Mouse (Mus musculus) midbrain, embryonic 14.5 days (tissue): ENCODE results near the gene Dst. TPM values are rescaled to one million over a fixed set of nuclear protein-coding genes. Genes with fewer than 3 reads are reported as not detected.

Experiments
- ATAC-seq: fragments of 200-750 bp; cut with Nextera tagmentation; 2 replicates; pipeline ENCODE4 v1.8.0; 2017; ENCODE audit warnings: moderate number of reproducible peaks, moderate library complexity; ENCODE audit not compliant: low FRiP score, low TSS enrichment
- DNase-seq: peaks from one replicate; pipeline ENCODE4 v3.0.0-alpha.2; 2015
- H3K27ac ChIP-seq: fragments of 300-500 bp; sonication (generic); replicated peaks from 2 replicates; pipeline ENCODE4 v1.5.1; 2014; ENCODE audit warnings: mild to moderate bottlenecking, low read depth, low read length, moderate library complexity
- H3K27me3 ChIP-seq: fragments of 300-500 bp; sonication (generic); 2 replicates; pipeline ENCODE4 v1.6.1; 2014; ENCODE audit warnings: low read length, control low read depth, mixed read lengths; ENCODE audit not compliant: control insufficient read depth, insufficient read depth
- H3K36me3 ChIP-seq: fragments of 300-500 bp; sonication (generic); 2 replicates; pipeline ENCODE4 v1.6.1; 2014; ENCODE audit warnings: low read length, control low read depth; ENCODE audit not compliant: control insufficient read depth, insufficient read depth
- H3K4me1 ChIP-seq: fragments of 300-500 bp; sonication (generic); 2 replicates; pipeline ENCODE4 v1.6.1; 2014; ENCODE audit warnings: mild to moderate bottlenecking, antibody characterized with exemption, low read length, control low read depth; ENCODE audit not compliant: control insufficient read depth, insufficient read depth
- H3K4me2 ChIP-seq: fragments of 300-500 bp; sonication (generic); 2 replicates; pipeline ENCODE4 v1.6.1; 2014; ENCODE audit warnings: mild to moderate bottlenecking, low read length, moderate library complexity
- H3K4me3 ChIP-seq: fragments of 300-500 bp; sonication (generic); replicated peaks from 2 replicates; pipeline ENCODE4 v1.5.1; 2014; ENCODE audit warnings: low read depth, low read length
- H3K9ac ChIP-seq: fragments of 300-500 bp; sonication (generic); replicated peaks from 2 replicates; pipeline ENCODE4 v1.6.1; 2014; ENCODE audit warnings: mild to moderate bottlenecking, low read length, moderate library complexity
- H3K9me3 ChIP-seq: fragments of 300-500 bp; sonication (generic); 2 replicates; pipeline ENCODE4 v1.6.1; 2016; ENCODE audit warnings: low read length, control low read depth, mixed read lengths; ENCODE audit not compliant: control insufficient read depth
- WGBS: fragments of 180-500 bp; shearing (Covaris S2); extraction: QIAGEN DNeasy Blood & Tissue Kit; methylation state at CpG from one replicate; pipeline ENCODE4 v1.1.7; 2014; 5-methylcytosine and 5-hydroxymethylcytosine counted together
- polyA plus RNA-seq: library from polyadenylated mRNA; unstranded; fragments of >200 nt; fragmentation: Nextera tagmentation; extraction: Ambion mirVana; gene quantifications from 2 replicates; pipeline ENCODE4 v1.2.1, GENCODE M21; 2014

Dst gene
- polyA plus RNA-seq, 1 experiment from 2014 or later, result 59.8 TPM

- Histone ChIP-seq H3K9ac (no peak overlapping the region), H3K36me3 (no peaks in the 10 kb centered on the region), H3K27me3 (no peaks in the 10 kb centered on the region), H3K27ac (no peak overlapping the region; the same call in 1 of the 2 replicates), H3K4me1 (no peaks in the 10 kb centered on the region), H3K9me3 (no peaks in the 10 kb centered on the region), H3K4me2 (no peak overlapping the region), H3K4me3 (no peak overlapping the region)
- no peak for ATAC-seq
- DNase-seq, result peak; percentile 57
- WGBS, result 84% methylated on average over 29 of the region's 29 CpGs
Observed at GRCm38 (mm10) chr1:34121157-34122015, 213.4 kb downstream of the Dst start.

- Histone ChIP-seq H3K4me2 (no peak overlapping the region), H3K9me3 (no peaks in the 10 kb centered on the region), H3K4me1 (no peaks in the 10 kb centered on the region), H3K27me3 (no peaks in the 10 kb centered on the region), H3K27ac (no peak overlapping the region), H3K9ac (no peak overlapping the region), H3K36me3 (no peaks in the 10 kb centered on the region), H3K4me3 (no peak overlapping the region)
- WGBS, result 97% methylated on average over 6 of the region's 6 CpGs
- no peak for ATAC-seq
- no peak for DNase-seq
Observed at GRCm38 (mm10) chr1:34122198-34122597, 214.2 kb downstream of the Dst start.

GRCm38 (mm10) chr1:34122905-34123304 is 214.9 kb downstream of the Dst start:
- ATAC-seq (no peak), DNase-seq (no peak)
- 95% methylated on average over 1 of the region's 1 CpGs for WGBS
- Histone ChIP-seq H3K4me1 (no peaks in the 10 kb centered on the region), H3K9me3 (no peaks in the 10 kb centered on the region), H3K36me3 (no peaks in the 10 kb centered on the region), H3K27ac (no peak overlapping the region), H3K4me2 (no peak overlapping the region), H3K9ac (no peak overlapping the region), H3K27me3 (no peaks in the 10 kb centered on the region), H3K4me3 (no peak overlapping the region)

- WGBS, result 86% methylated on average over 5 of the region's 5 CpGs
- H3K4me3 ChIP-seq, result no peak overlapping the region
- no peak overlapping the region for H3K9ac ChIP-seq
- H3K27me3 ChIP-seq, result no peaks in the 10 kb centered on the region
- H3K36me3 ChIP-seq, result no peaks in the 10 kb centered on the region
- ATAC-seq (no peak), DNase-seq (no peak)
- no peak overlapping the region for H3K4me2 ChIP-seq
- H3K27ac ChIP-seq, result no peak overlapping the region
- H3K9me3 ChIP-seq, result no peaks in the 10 kb centered on the region
- no peaks in the 10 kb centered on the region for H3K4me1 ChIP-seq
Observed at GRCm38 (mm10) chr1:34123334-34123733, 215.3 kb downstream of the Dst start.

- H3K27ac ChIP-seq, result no peak overlapping the region
- H3K9me3 ChIP-seq, result no peaks in the 10 kb centered on the region
- no peak for ATAC-seq
- no peak overlapping the region for H3K4me2 ChIP-seq
- WGBS, result 74% methylated on average over 7 of the region's 7 CpGs
- H3K4me1 ChIP-seq, result no peaks in the 10 kb centered on the region
- no peak overlapping the region for H3K4me3 ChIP-seq
- no peak overlapping the region for H3K9ac ChIP-seq
- no peaks in the 10 kb centered on the region for H3K27me3 ChIP-seq
- DNase-seq, result no peak
- no peaks in the 10 kb centered on the region for H3K36me3 ChIP-seq
Observed at GRCm38 (mm10) chr1:34124376-34124775, 216.4 kb downstream of the Dst start.

GRCm38 (mm10) chr1:34125148-34125547 is 217.1 kb downstream of the Dst start:
- H3K27ac ChIP-seq, result no peak overlapping the region
- no peaks in the 10 kb centered on the region for H3K27me3 ChIP-seq
- H3K4me1 ChIP-seq, result no peaks in the 10 kb centered on the region
- H3K4me3 ChIP-seq, result no peak overlapping the region
- H3K9ac ChIP-seq, result no peak overlapping the region
- no peak for ATAC-seq
- no peaks in the 10 kb centered on the region for H3K9me3 ChIP-seq
- no peak for DNase-seq
- 87% methylated on average over 5 of the region's 5 CpGs for WGBS
- H3K4me2 ChIP-seq, result no peak overlapping the region
- H3K36me3 ChIP-seq, result no peaks in the 10 kb centered on the region

- no peaks in the 10 kb centered on the region for H3K36me3 ChIP-seq
- H3K9ac ChIP-seq, result no peak overlapping the region
- ATAC-seq (no peak), DNase-seq (no peak)
- WGBS, result 79% methylated on average over 15 of the region's 15 CpGs
- no peak overlapping the region for H3K27ac ChIP-seq
- H3K9me3 ChIP-seq, result no peaks in the 10 kb centered on the region
- no peaks in the 10 kb centered on the region for H3K4me1 ChIP-seq
- H3K27me3 ChIP-seq, result no peaks in the 10 kb centered on the region
- no peak overlapping the region for H3K4me3 ChIP-seq
- H3K4me2 ChIP-seq, result no peak overlapping the region
Observed at GRCm38 (mm10) chr1:34127714-34128474, 219.9 kb downstream of the Dst start.

- no peaks in the 10 kb centered on the region for H3K4me1 ChIP-seq
- DNase-seq (no peak), ATAC-seq (no peak)
- H3K27ac ChIP-seq, result no peak overlapping the region
- H3K4me3 ChIP-seq, result no peak overlapping the region
- H3K9ac ChIP-seq, result no peak overlapping the region
- H3K4me2 ChIP-seq, result no peak overlapping the region
- no peaks in the 10 kb centered on the region for H3K27me3 ChIP-seq
- no peaks in the 10 kb centered on the region for H3K9me3 ChIP-seq
- H3K36me3 ChIP-seq, result no peaks in the 10 kb centered on the region
- WGBS, result 86% methylated on average over 2 of the region's 2 CpGs
Observed at GRCm38 (mm10) chr1:34128796-34129195, 220.8 kb downstream of the Dst start.
